Mouse (Mus musculus) heart, adult 2 months (tissue): ENCODE data around the gene Slc22a18.

ENCODE experiments used
- CTCF ChIP-seq: fragments of 200-600 bp; IDR thresholded peaks from 2 replicates; pipeline ENCODE4 v1.8.1; 2022; ENCODE audit warnings: antibody characterized with exemption, mild to moderate bottlenecking, moderate library complexity
- EP300 ChIP-seq: fragments of 200-500 bp; IDR thresholded peaks from 2 replicates; pipeline ENCODE4 v1.6.1; 2011; ENCODE audit warnings: low read depth, low read length, control low read depth; ENCODE audit not compliant: insufficient read depth
- POLR2A ChIP-seq: fragments of 200-500 bp; IDR thresholded peaks from 2 replicates; pipeline ENCODE4 v1.6.1; 2011; ENCODE audit warnings: mild to moderate bottlenecking, low read depth, low read length, control low read depth; ENCODE audit not compliant: insufficient read depth

DNA sequence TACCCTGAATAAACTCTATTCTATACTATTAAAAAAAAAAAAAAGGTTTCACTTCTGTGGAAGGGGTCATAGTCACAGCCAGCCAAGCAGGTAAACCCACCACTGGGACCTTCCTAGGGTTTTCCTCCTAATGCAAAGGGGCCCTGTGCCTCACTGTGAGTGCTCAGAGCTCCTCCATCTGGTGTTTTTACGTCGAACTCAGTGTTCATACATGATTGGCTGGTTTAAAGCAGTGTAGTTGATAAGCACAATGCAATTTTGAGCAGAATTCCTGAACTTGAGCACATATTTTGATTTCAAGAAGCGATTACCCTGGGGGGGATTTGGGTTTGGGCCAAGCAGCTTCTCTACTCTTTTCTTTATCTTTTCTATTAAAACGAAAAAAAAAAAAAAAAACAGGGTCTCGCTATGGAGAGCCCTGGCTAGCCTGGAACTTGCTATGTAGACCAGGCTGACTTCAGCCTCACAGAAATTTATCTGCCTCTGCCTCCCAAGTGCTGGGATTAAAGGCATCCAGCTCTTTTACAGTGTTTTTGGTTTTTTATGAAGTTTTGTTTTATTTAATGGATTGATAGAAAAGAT, 8.4 kb downstream of the Slc22a18 start:
- TF ChIP-seq POLR2A, result no peak
- TF ChIP-seq EP300, result no peak
- no peak for TF ChIP-seq CTCF
